Mouse (Mus musculus): ENCODE measurements around the gene Wnt10b. TPM values are rescaled to one million over a fixed set of nuclear protein-coding genes. Genes with fewer than 3 reads are reported as not detected.
"Not testable (repeated sequence)": the region's sequence is repeated elsewhere in the genome, so short reads cannot be mapped to it uniquely, and the experiment has no call there.

The Wnt10b gene
- polyA plus RNA-seq, 1 experiment from 2014 or later: not detected

DNA sequence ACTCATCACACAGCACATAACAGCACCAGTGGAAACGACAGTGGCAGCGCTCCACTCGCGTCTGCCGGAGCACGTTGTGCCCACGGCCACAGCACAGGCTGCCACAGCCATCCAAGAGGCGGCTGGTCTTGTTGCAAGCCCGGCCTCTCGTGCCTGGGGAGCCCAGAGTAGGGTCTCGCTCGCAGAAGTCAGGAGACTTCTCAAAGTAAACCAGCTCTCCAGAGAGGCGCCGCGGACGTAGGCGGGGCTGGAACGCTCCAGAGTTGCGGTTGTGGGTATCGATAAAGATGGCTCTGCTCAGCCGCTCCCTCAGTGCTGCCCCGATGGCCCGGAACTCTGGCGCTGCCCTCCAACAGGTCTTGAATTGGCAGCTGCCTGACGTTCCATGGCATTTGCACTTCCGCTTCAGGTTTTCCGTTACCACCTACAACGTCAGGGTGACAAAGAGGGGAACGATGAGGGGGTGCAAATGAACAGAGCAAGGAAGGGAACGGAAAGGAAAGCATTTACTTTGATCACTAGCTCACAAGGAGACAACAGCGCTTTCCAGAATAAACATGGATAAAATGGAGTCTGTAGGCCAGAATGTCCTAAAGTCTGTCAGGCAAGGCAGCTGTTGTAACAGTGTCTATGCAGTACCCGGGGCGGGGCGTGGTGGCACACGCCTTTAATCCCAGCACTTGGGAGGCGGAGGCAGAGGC, 5.3 kb downstream of the Wnt10b start:
- WGBS (ENCODE audit: missing documents): 8% methylated on average over 36 of the region's 36 CpGs
- Histone ChIP-seq H3K79me2 (ENCODE audit: inconsistent target) (no peaks in the 10 kb centered on the region), H3K4me3 (ENCODE audit: inconsistent target) (peak overlapping the region; percentile 10; the same call in 1 of the 2 replicates), H3K36me3 (ENCODE audit: inconsistent target) (no peaks in the 10 kb centered on the region), H3K27ac (no peak overlapping the region)

DNA sequence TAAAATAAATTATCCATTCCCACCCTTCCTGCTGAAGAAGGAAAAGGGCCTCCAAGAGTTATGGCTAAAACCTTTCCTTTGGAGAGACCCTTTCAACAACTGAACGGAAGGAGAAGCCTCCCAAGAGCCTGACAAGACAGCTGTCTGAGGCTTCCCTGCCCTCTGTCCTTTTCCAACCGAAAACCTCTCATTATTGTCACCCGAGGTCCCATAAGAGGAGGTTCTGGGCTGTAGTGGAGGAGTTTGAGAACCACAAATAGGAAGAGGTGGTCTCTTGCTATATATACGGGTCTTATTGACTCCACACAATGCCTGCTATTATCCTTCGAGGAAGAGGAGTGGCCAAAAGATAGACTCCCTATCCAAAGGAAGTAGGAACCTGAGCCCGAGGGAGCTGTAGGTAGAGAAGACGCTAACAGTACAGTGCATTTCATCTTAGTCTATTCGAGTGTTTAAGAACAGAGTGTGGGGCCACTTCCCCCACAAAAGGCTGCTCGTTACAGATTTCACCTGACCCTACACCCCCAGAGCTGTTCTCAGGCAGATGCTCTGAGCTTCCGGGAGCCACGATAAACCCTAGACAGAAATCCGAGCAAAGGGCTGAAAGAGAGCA, 6.0 kb downstream of the Wnt10b start:
- H3K27ac ChIP-seq: no peak overlapping the region
- H3K36me3 ChIP-seq (ENCODE audit: inconsistent target): no peaks in the 10 kb centered on the region
- peak overlapping the region; percentile 10; the same call in 1 of the 2 replicates for H3K4me3 ChIP-seq (ENCODE audit: inconsistent target)
- no peaks in the 10 kb centered on the region for H3K79me2 ChIP-seq (ENCODE audit: inconsistent target)
- 28% methylated on average over 12 of the region's 12 CpGs for WGBS (ENCODE audit: missing documents)

DNA sequence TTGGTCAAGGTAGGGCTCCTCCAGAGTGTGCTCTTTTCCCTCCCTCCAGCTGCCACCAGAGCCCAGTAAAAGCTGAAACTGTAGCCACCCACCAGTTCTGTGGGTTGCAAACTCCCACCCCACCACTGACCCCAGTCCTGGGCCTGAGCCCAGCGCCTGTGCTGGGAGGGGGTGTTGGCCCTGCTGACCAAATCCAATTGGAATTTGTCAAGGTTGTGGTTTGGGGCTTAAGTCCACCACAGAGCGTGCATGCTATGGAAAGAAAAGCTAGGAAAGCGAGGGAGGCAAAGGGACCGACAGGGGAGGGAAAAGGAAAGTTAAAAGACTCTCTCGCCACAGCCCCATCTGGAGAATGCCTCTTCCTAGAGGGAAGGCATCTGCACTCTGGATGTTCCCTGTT, 9.7 kb downstream of the Wnt10b start:
- Histone ChIP-seq H3K27ac (no peak overlapping the region), H3K4me3 (ENCODE audit: inconsistent target) (no peak overlapping the region), H3K79me2 (ENCODE audit: inconsistent target) (no peaks in the 10 kb centered on the region), H3K36me3 (ENCODE audit: inconsistent target) (no peaks in the 10 kb centered on the region)
- WGBS (ENCODE audit: missing documents): 95% methylated on average over 5 of the region's 5 CpGs

- peaks cover 16% of the 10 kb centered on the region for H3K79me2 ChIP-seq (ENCODE audit: inconsistent target)
- WGBS (ENCODE audit: missing documents): 86% methylated on average over 4 of the region's 4 CpGs
- no peak overlapping the region for H3K4me3 ChIP-seq (ENCODE audit: inconsistent target)
These were observed 12.0 kb downstream of the Wnt10b start for GRCm38 (mm10) chr15:98765929-98766328.

DNA sequence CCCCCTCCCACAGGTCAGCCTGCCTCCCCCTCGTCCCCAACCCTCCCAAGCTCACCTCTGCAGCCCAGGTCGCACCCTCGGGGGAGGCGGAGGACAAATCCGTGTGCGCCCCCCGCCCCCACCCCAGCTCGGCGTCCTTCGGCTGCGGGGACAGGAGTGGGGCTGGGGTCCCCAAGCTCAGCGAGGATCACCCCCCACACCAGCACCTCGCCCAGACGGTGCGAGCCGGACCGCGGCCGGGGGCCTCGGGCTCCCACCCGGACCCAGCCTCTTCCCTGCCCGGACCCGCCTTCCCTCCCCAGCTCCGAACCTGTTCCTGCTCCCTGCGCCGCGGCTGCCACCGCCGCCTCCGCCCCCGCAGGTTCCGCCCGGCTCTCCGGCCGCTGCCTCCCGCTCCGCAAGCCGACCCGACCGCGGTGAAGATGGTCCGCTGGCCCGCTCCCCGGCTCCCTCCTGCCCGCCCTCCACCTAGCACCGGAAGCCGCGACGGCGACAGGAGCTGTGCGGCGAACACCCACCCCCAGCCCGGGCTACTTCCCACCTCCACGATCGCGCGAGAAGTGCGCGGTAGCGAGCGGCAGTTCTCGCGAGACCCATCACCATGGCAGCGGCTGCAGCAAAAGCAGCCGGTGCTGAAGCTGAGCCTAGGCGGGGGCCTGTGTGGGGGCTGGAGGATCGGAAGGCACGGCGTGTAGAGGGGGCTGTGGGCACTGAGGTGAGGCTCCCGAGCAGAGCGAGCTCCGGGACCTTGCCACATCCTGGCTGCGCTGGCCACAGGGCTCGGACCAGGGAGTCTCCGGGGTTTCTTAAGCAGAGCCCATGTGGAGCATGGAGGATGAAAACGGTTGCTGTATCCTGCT, 15.1 kb downstream of the Wnt10b start, which contains the start of gene Arf3:
Arf3 (minus strand) TSS at position 545 of the 860 bp plus-strand sequence.
- Histone ChIP-seq H3K4me3 (ENCODE audit: inconsistent target) (peak within 1 kb of the TSS; percentile 58), H3K27ac (peak within 1 kb of the TSS; percentile 55), H3K36me3 (ENCODE audit: inconsistent target) (no peaks in the 10 kb centered on the region), H3K79me2 (ENCODE audit: inconsistent target) (peaks cover 47% of the 10 kb centered on the region)
- under 1% methylated on average over 63 of the region's 76 CpGs for WGBS (ENCODE audit: missing documents)

More at GRCm38 (mm10) chr15:98765929-98766328, 12.0 kb downstream of the Wnt10b start:
- no peaks in the 10 kb centered on the region for H3K36me3 ChIP-seq (ENCODE audit: inconsistent target)
- H3K27ac ChIP-seq: no peak overlapping the region

GRCm38 (mm10) chr15:98762201-98762621, 15.7 kb downstream of the Wnt10b start:
- peak overlapping the region; percentile 58 for H3K4me3 ChIP-seq (ENCODE audit: inconsistent target)
- H3K36me3 ChIP-seq (ENCODE audit: inconsistent target): no peaks in the 10 kb centered on the region
- WGBS (ENCODE audit: missing documents): 2% methylated on average over 22 of the region's 24 CpGs
- H3K79me2 ChIP-seq (ENCODE audit: inconsistent target): peaks cover 54% of the 10 kb centered on the region
- peak overlapping the region; percentile 55 for H3K27ac ChIP-seq

- peaks cover 18% of the 10 kb centered on the region; the same call in 1 of the 2 replicates for H3K36me3 ChIP-seq (ENCODE audit: inconsistent target)
- peaks cover 100% of the 10 kb centered on the region for H3K79me2 ChIP-seq (ENCODE audit: inconsistent target)
- H3K27ac ChIP-seq: no peak overlapping the region
- no peak overlapping the region for H3K4me3 ChIP-seq (ENCODE audit: inconsistent target)
- WGBS (ENCODE audit: missing documents): 97% methylated on average over 2 of the region's 2 CpGs
These were observed 23.8 kb downstream of the Wnt10b start for GRCm38 (mm10) chr15:98754125-98754524.

GRCm38 (mm10) chr15:98753021-98753423, 24.9 kb downstream of the Wnt10b start:
- no peak overlapping the region for H3K27ac ChIP-seq
- WGBS (ENCODE audit: missing documents): 95% methylated on average over 8 of the region's 8 CpGs
- H3K36me3 ChIP-seq (ENCODE audit: inconsistent target): peaks cover 18% of the 10 kb centered on the region; the same call in 1 of the 2 replicates
- no peak overlapping the region for H3K4me3 ChIP-seq (ENCODE audit: inconsistent target)
- peaks cover 100% of the 10 kb centered on the region for H3K79me2 ChIP-seq (ENCODE audit: inconsistent target)

GRCm38 (mm10) chr15:98749093-98749492, 28.9 kb downstream of the Wnt10b start:
- Histone ChIP-seq H3K4me3 (ENCODE audit: inconsistent target) (no peak overlapping the region), H3K79me2 (ENCODE audit: inconsistent target) (peaks cover 100% of the 10 kb centered on the region), H3K27ac (no peak overlapping the region), H3K36me3 (ENCODE audit: inconsistent target) (peaks cover 13% of the 10 kb centered on the region; the same call in 1 of the 2 replicates)
- 95% methylated on average over 2 of the region's 2 CpGs for WGBS (ENCODE audit: missing documents)

- H3K27ac ChIP-seq: no peak overlapping the region
- no peak overlapping the region for H3K4me3 ChIP-seq (ENCODE audit: inconsistent target)
- WGBS (ENCODE audit: missing documents): 88% methylated on average over 6 of the region's 6 CpGs
- H3K79me2 ChIP-seq (ENCODE audit: inconsistent target): peaks cover 100% of the 10 kb centered on the region
- H3K36me3 ChIP-seq (ENCODE audit: inconsistent target): peaks cover 23% of the 10 kb centered on the region
These were observed 30.7 kb downstream of the Wnt10b start for GRCm38 (mm10) chr15:98747296-98747695.

GRCm38 (mm10) chr15:98746344-98746965, 31.5 kb downstream of the Wnt10b start:
- no peak overlapping the region for H3K27ac ChIP-seq
- H3K36me3 ChIP-seq (ENCODE audit: inconsistent target): peaks cover 28% of the 10 kb centered on the region
- peaks cover 92% of the 10 kb centered on the region for H3K79me2 ChIP-seq (ENCODE audit: inconsistent target)
- no peak overlapping the region for H3K4me3 ChIP-seq (ENCODE audit: inconsistent target)
- 75% methylated on average over 10 of the region's 10 CpGs for WGBS (ENCODE audit: missing documents)

GRCm38 (mm10) chr15:98743863-98744262, 34.1 kb downstream of the Wnt10b start:
- H3K36me3 ChIP-seq (ENCODE audit: inconsistent target): peaks cover 48% of the 10 kb centered on the region
- 97% methylated on average over 3 of the region's 3 CpGs for WGBS (ENCODE audit: missing documents)
- H3K27ac ChIP-seq; H3K4me3 ChIP-seq (ENCODE audit: inconsistent target): not testable (repeated sequence)
- H3K79me2 ChIP-seq (ENCODE audit: inconsistent target): peaks cover 66% of the 10 kb centered on the region

DNA sequence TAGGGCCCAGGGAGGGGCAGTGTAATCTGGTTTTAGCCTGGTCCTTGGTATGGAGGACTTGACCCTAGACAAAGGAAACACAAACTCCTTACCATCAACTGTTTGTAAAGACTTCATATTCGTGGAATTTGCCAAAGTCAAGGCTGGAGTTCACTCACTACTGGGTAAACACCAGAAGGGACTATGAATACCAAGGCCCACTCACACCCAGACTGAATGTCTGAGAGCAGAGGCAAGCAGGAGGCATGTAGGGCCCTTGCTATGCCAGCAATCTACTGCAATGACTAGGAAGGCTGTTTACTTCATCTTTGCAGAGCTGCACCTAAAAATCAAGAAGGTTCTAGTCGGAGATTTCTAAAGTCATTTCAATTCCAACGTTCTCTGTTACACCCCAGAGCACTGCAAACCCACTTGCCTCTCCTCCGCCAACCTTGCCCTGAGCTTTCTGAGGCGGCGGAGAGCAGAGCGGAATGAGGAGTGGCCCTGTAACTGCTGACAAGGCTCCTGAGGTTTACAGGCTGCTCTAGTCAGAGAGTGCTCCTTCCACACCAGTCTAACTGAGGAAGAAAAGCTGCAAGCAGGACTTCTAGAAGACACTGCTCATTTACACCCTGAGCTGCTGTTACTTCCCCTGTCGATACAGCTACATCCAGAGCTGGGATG, 35.1 kb downstream of the Wnt10b start:
- Histone ChIP-seq H3K27ac (no peak overlapping the region), H3K79me2 (ENCODE audit: inconsistent target) (peaks cover 56% of the 10 kb centered on the region), H3K36me3 (ENCODE audit: inconsistent target) (peaks cover 54% of the 10 kb centered on the region), H3K4me3 (ENCODE audit: inconsistent target) (no peak overlapping the region)
- 93% methylated on average over 8 of the region's 8 CpGs for WGBS (ENCODE audit: missing documents)

DNA sequence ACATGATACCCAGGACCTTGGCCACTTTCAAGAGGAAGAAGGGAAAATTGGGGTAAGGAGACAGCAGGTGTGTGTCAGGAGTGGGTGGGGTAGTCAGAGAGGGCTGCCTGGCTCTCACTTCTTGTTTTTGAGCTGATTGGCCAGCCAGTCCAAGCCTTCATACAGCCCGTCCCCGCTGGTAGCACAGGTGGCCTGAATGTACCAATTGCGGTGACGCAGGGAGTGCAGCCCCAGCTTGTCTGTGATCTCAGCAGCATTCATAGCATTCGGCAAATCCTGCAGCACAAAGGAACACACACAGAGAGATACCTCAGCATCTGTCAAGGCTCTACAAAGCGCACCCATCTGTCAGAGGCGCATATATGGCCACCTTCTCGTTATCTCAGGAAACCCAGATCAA, 37.7 kb downstream of the Wnt10b start:
- H3K27ac ChIP-seq: no peak overlapping the region
- H3K36me3 ChIP-seq (ENCODE audit: inconsistent target): peaks cover 76% of the 10 kb centered on the region
- H3K79me2 ChIP-seq (ENCODE audit: inconsistent target): peaks cover 30% of the 10 kb centered on the region
- no peak overlapping the region for H3K4me3 ChIP-seq (ENCODE audit: inconsistent target)
- WGBS (ENCODE audit: missing documents): 94% methylated on average over 8 of the region's 8 CpGs
